Mouse (Mus musculus) heart, adult 8-10 months (tissue): ENCODE results near the gene Luc7l2. TPM values are rescaled to one million over a fixed set of nuclear protein-coding genes. Genes with fewer than 3 reads are reported as not detected.

Source experiments
- DNase-seq: peaks from one replicate; pipeline ENCODE4 v3.0.0; 2022; ENCODE audit warnings: low spot score
- microRNA-seq: library from miRNA; unstranded; fragments of <30 nt; microRNA quantifications from one replicate; pipeline ENCODE4 v1.2.0, GENCODE M21; 2022
- total RNA-seq, 4 experiments: library from RNA; stranded (reverse); gene quantifications; 2 replicates each; pipeline ENCODE4 v1.2.4; 2022

Gene Luc7l2
- total RNA-seq, 4 experiments from 2014 or later: 84.5 to 120 (median 91.4) TPM

- DNase-seq: peak; percentile 42
These were observed 99.3 kb downstream of the Luc7l2 start for GRCm38 (mm10) chr6:38650263-38650937.

Small RNA genes within 50 kb of the gene (microRNA-seq; reads per million reads assigned to microRNA genes)
- not detected for gene Mir7670

Other genes starting within 250 kb of the Luc7l2 start
- 10 to 100 TPM; 13.8 to 15.5 (median 14.6) TPM for gene Zc3hav1, start 196.7 kb upstream of the Luc7l2 start, total RNA-seq
- gene Ttc26, start 169.9 kb upstream of the Luc7l2 start, total RNA-seq: 1 to 10 TPM; 1.3 to 2.1 (median 1.8) TPM
- 10 to 100 TPM; 18.4 to 25.2 (median 21.4) TPM for gene Ubn2, start 117.4 kb upstream of the Luc7l2 start, total RNA-seq
- gene Fmc1, start 17.8 kb upstream of the Luc7l2 start, total RNA-seq: 100 to 1,000 TPM; 234 to 298 (median 248) TPM
- under 1 TPM; 0.19 to 0.65 (median 0.46) TPM for gene Klrg2, start 85.9 kb downstream of the Luc7l2 start, total RNA-seq
- gene Clec2l, start 111.7 kb downstream of the Luc7l2 start, total RNA-seq: 1 to 10 TPM; 1.0 to 2.2 (median 1.4) TPM